Mouse (Mus musculus): ENCODE results near the gene Mgea5. TPM values are rescaled to one million over a fixed set of nuclear protein-coding genes. Genes with fewer than 3 reads are reported as not detected.

Mgea5 gene
- polyA plus RNA-seq, 1 experiment from 2014 or later = 85.0 TPM

DNA sequence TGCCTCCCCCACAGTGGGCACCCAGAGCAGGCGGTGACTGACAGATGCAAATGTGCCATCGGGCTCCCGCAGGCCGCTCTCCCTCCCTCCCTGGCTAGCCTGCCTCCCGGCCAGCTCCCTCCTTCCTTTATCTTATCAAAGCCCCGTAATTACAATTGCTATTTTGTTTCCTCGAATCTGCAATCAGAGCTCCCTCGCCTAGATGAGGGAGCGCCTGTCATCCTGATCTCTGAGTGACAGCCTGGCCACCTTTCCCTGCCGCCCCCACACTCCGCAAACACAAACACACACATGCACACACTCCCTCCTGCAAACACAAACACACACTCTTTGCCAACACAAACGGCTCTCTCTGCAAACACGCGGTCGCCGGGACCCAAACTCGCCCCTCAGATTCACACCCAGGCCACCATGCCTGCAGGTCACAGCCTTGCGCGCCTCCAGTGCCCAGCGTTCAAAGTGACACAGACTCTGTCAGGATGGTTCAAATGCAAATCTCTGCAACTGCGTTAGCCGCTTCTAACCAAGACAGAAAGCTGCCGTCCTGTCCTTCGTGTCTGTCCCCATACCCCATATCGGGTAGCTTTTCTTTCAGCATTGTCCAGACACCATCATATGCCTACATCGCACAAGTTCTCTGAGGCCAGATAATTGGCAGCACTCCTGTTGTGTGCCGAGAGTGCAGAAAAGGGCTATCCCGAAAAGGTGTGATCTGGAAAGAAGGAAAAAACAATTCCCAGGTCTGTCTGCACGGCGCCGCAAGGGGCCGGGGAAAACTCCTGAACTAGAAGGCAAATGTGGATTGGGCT lies 38.1 kb downstream of the Mgea5 start:
- peaks cover 66% of the 10 kb centered on the region for H3K27me3 ChIP-seq
- 2% methylated on average over 32 of the region's 32 CpGs for WGBS
- no peak overlapping the region for H3K9ac ChIP-seq
- H3K4me2 ChIP-seq = peak overlapping the region; percentile 10; the same call in 1 of the 2 replicates
- no peak for ATAC-seq
- H3K9me3 ChIP-seq (replicated peaks) = no peaks in the 10 kb centered on the region
- H3K4me3 ChIP-seq = no peak overlapping the region
- peaks cover 46% of the 10 kb centered on the region for H3K4me1 ChIP-seq
- H3K36me3 ChIP-seq (ENCODE audit: poor library complexity, severe bottlenecking) = no peaks in the 10 kb centered on the region
- no peak overlapping the region for H3K27ac ChIP-seq

DNA sequence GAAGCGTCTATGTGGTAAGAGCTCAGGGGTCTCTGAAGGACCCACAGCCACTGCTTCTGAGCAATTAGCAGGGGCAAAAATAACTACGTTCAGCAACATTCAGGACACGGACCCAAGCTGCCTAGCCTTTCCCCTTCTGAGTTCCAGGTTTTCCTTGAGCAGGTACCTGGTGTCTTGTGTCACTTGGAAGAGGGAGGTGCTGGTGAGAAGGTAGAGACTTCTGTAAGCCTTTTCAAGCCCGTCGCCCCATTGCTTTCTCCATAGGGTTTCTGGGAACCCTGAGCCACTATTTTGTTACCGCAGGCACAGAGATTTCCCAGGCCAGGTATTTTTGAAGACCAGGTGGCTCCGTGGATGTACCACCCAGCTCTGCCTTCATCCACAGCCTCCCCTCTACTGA lies 40.0 kb downstream of the Mgea5 start:
- Histone ChIP-seq H3K36me3 (ENCODE audit: poor library complexity, severe bottlenecking) (no peaks in the 10 kb centered on the region), H3K27me3 (peaks cover 84% of the 10 kb centered on the region), H3K4me1 (peaks cover 38% of the 10 kb centered on the region), H3K9ac (no peak overlapping the region), H3K4me2 (0 out of 2 replicates have a peak overlapping the region, but pooled peaks have one; percentile 70), H3K4me3 (no peak overlapping the region), H3K9me3 (replicated peaks) (no peaks in the 10 kb centered on the region), H3K27ac (no peak overlapping the region)
- WGBS = 13% methylated on average over 7 of the region's 7 CpGs
- ATAC-seq = no peak

DNA sequence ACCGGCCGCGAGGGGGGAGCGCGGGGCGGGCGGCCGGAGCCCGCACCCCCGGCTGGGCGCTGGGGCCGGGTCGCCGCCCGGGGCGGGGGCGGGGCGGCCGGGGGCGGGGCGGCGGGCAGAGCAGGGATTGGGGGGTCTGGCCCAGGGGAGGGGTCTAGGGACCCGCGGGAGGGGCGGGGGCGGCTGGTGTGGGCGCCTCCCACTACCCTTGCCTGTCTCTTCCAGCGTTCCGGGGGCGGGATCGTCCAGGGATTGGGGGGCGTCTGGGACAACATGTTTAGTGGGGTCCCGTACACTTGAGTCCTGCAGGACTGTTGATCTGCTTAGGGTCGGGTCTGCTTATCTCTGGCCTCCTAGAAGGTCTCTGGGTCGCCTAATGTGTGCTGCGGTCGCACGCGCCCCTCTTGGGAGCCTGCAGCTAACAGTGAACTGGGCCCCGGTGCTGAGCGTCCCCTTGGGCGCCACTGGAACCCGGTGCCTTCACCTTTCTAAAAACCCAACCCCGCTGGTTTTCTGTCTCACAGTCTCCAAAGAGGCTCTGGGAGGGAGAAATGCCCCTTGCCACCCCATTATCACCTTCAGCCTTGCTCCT lies 40.6 kb downstream of the Mgea5 start:
- WGBS = 2% methylated on average over 17 of the region's 44 CpGs
- H3K9me3 ChIP-seq (replicated peaks) = no peaks in the 10 kb centered on the region
- H3K9ac ChIP-seq = no peak overlapping the region
- H3K4me3 ChIP-seq = peak overlapping the region; percentile 42
- no peak for ATAC-seq
- no peaks in the 10 kb centered on the region for H3K36me3 ChIP-seq (ENCODE audit: poor library complexity, severe bottlenecking)
- H3K27me3 ChIP-seq = peaks cover 89% of the 10 kb centered on the region
- H3K27ac ChIP-seq = no peak overlapping the region
- H3K4me1 ChIP-seq = peaks cover 33% of the 10 kb centered on the region
- H3K4me2 ChIP-seq = peak overlapping the region; percentile 70

DNA sequence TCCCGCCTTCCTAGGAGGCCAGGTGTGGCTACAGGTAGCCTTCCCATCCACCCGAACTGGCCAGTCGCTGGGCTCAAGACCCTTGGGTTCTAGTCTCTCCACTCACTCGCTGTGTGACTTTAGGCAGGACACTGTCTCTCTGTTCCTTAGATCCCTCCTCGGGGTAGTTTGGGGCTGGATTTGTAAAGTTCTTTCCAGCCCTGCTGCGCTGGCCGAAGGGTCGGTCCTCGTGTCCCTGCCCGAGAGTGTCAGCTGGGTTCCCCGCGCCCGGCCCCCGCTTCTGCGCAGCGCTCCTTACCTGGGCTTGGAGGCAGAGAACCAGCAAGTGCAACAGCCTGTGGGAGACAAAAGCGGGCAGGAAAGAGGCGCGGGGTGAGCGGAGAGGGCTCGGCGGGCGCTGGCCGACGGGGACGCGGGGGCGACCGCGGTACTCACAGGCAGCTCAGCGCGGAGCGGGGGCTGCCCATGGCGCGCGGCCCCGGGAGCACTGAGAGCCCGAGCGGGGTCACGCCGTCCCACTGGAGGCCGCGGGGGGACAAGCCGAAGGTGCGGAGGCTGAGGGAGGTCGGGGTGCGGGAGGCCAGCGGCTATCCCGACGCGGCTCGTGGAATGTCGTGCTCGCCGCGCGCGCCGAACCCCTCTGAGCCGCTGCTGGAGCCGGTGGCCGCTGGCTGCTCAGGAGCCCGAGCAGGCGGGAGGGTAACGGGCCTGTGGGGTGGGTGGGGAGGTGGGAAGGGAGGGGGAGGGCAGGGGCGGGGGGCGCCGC lies 41.2 kb downstream of the Mgea5 start, which contains the start of gene Fgf8:
Gene Fgf8 (minus strand): TSS at position 698 of the 766 bp plus-strand sequence.
- H3K4me3 ChIP-seq = peak within 1 kb of the TSS; percentile 42
- H3K27ac ChIP-seq = no peak within 1 kb of the TSS
- under 1% methylated on average over 39 of the region's 68 CpGs for WGBS
- H3K9me3 ChIP-seq (replicated peaks) = no peaks in the 10 kb centered on the region
- H3K4me1 ChIP-seq = peaks cover 34% of the 10 kb centered on the region
- peak within 1 kb of the TSS; percentile 70 for H3K4me2 ChIP-seq
- peak within 1 kb of the TSS; percentile 51 for H3K9ac ChIP-seq
- ATAC-seq = no peak
- peaks cover 96% of the 10 kb centered on the region for H3K27me3 ChIP-seq
- H3K36me3 ChIP-seq (ENCODE audit: poor library complexity, severe bottlenecking) = no peaks in the 10 kb centered on the region

DNA sequence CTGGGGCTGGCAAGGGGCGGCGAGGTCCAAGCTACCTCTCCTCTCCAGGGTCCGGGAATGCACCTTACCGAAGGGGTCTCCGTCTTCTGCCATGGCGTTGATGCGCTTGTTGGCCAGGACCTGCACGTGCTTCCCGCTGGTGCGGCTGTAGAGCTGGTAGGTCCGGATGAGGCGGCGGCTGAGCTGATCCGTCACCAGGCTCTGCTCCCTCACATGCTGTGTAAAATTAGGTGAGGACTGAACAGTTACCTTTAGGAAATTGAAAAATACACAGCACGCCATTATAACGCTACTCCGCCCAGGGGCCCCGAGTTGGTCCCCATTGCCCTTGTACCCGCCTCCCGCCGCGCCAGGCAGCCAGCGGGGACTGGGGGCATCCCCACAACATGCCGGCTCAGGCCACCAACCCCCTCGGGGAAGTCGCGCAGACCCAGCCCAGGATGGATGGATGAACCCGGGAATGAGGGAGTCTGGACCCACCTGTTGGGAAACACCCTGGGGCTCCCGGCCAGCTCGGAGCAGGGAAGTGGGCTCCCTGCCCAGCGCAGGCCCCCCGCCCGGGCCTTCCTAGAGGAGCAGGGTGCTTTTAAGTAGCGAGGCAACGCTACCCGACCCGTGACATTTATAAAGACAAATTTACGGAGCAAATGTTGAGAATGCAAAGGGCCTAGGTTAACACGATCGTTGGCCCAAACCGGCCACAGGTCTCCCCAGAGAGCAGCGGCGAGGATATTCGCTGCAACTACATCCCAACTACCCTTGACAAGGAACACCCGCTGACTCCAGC lies 42.0 kb downstream of the Mgea5 start:
- H3K9ac ChIP-seq = no peak overlapping the region
- H3K27me3 ChIP-seq = peaks cover 99% of the 10 kb centered on the region
- H3K4me3 ChIP-seq = peak overlapping the region; percentile 42
- WGBS = 1% methylated on average over 45 of the region's 45 CpGs
- no peak for ATAC-seq
- H3K27ac ChIP-seq = no peak overlapping the region
- H3K9me3 ChIP-seq (replicated peaks) = no peaks in the 10 kb centered on the region
- peak overlapping the region; percentile 70 for H3K4me2 ChIP-seq
- peaks cover 41% of the 10 kb centered on the region for H3K4me1 ChIP-seq
- H3K36me3 ChIP-seq (ENCODE audit: poor library complexity, severe bottlenecking) = no peaks in the 10 kb centered on the region

DNA sequence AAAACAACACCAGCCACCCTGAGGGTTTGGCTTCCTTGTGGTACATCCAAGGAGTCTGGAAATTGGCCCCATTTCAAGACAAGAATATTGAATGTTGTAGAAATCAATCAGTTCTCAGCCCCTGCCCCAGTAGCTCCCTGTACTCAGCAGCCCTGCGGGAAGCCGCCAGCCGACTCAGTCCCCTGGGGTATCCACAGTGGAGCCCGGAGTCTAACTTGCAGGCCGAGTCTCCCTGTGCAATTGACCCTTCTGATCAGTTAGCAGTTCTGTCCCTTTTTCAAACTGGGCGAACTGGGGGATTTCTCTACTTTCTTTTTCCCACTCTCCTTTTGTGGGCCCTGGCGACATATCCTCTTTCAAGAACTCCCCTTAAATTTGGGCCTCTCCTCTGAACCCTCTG lies 42.8 kb downstream of the Mgea5 start:
- Histone ChIP-seq H3K4me2 (no peak overlapping the region), H3K27me3 (peaks cover 99% of the 10 kb centered on the region), H3K9me3 (replicated peaks) (no peaks in the 10 kb centered on the region), H3K36me3 (ENCODE audit: poor library complexity, severe bottlenecking) (no peaks in the 10 kb centered on the region), H3K4me3 (no peak overlapping the region), H3K9ac (no peak overlapping the region), H3K27ac (no peak overlapping the region), H3K4me1 (peaks cover 37% of the 10 kb centered on the region)
- 2% methylated on average over 7 of the region's 7 CpGs for WGBS
- ATAC-seq = no peak

DNA sequence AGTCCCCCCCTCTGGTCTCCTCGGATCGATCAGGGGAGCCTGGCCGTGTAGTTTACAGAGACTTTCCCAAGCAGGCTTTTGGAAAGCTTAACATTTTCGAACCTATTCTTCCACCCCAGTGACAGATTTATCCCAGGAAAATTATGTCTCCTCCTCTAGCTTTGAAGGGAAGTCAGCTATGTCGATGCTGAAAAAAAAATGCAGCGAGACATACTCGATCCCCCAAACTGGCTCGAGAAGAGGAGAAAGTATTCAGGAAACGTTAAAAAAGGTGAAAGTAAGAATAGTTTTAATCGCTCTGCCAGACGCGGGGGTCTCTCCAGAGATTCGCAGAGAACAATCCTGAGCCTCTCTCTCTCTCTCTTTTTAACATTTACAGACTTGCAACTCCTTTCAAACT lies 43.4 kb downstream of the Mgea5 start:
- no peaks in the 10 kb centered on the region for H3K36me3 ChIP-seq (ENCODE audit: poor library complexity, severe bottlenecking)
- WGBS = 3% methylated on average over 13 of the region's 13 CpGs
- no peak overlapping the region for H3K4me2 ChIP-seq
- peaks cover 99% of the 10 kb centered on the region for H3K27me3 ChIP-seq
- no peaks in the 10 kb centered on the region for H3K9me3 ChIP-seq (replicated peaks)
- H3K4me1 ChIP-seq = peaks cover 35% of the 10 kb centered on the region
- ATAC-seq = no peak
- H3K4me3 ChIP-seq = no peak overlapping the region
- H3K27ac ChIP-seq = no peak overlapping the region
- no peak overlapping the region for H3K9ac ChIP-seq

DNA sequence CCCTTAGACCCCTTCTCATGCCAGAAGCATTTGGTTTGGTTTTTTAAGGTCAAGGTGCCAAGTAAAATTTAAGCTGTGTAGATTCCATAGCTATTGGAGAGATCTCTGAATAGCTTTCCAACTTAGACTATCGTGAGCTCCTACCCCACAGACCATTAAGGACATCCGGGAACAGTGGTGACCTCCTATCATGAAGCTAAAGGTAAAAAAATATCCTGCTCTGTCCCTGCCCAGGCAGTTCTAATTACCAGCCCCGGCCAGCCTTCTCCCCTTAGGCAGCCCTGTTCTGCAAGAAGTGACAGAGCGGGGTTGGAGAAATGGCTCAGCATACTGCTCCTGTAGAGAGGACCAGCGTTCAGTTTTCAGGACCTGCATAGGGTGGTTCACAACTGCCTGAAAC lies 45.1 kb downstream of the Mgea5 start:
- Histone ChIP-seq H3K9ac (no peak overlapping the region), H3K36me3 (ENCODE audit: poor library complexity, severe bottlenecking) (no peaks in the 10 kb centered on the region), H3K27ac (no peak overlapping the region), H3K4me3 (no peak overlapping the region), H3K4me1 (peaks cover 35% of the 10 kb centered on the region), H3K9me3 (replicated peaks) (no peaks in the 10 kb centered on the region), H3K4me2 (no peak overlapping the region), H3K27me3 (peaks cover 99% of the 10 kb centered on the region)
- no peak for ATAC-seq
- 55% methylated on average over 5 of the region's 5 CpGs for WGBS

DNA sequence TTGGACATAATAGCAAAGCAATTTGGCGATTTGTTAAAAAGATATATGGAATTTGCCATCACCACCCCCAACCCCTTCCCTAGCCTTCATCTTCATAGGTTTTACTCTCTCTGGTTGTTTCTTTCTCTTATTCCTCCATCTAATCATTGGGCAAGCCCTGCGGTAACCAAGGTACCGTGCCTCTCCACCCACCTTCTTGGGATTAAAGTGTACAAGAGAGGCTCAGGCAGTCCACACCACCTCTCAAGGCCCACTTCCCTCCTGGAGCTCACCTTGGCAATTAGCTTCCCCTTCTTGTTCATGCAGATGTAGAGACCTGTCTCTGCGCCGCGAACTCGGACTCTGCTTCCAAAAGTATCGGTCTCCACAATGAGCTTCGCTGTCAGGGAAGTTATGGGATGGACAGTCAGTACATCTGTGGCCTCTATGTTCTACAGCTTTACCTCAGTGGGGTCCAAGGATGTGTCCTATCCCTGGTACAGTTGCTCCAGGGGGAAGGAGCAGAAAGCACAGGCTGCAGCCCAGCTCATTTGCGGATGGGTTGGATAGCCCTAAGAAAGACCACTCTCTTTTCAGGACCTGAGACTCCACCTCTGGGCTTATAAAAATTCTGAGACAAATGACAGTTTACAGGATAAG lies 45.7 kb downstream of the Mgea5 start:
- H3K4me1 ChIP-seq = peaks cover 30% of the 10 kb centered on the region
- H3K9ac ChIP-seq = no peak overlapping the region
- 51% methylated on average over 10 of the region's 10 CpGs for WGBS
- no peaks in the 10 kb centered on the region for H3K9me3 ChIP-seq (replicated peaks)
- no peak for ATAC-seq
- H3K27ac ChIP-seq = no peak overlapping the region
- peaks cover 99% of the 10 kb centered on the region for H3K27me3 ChIP-seq
- no peaks in the 10 kb centered on the region for H3K36me3 ChIP-seq (ENCODE audit: poor library complexity, severe bottlenecking)
- H3K4me2 ChIP-seq = no peak overlapping the region
- no peak overlapping the region for H3K4me3 ChIP-seq

DNA sequence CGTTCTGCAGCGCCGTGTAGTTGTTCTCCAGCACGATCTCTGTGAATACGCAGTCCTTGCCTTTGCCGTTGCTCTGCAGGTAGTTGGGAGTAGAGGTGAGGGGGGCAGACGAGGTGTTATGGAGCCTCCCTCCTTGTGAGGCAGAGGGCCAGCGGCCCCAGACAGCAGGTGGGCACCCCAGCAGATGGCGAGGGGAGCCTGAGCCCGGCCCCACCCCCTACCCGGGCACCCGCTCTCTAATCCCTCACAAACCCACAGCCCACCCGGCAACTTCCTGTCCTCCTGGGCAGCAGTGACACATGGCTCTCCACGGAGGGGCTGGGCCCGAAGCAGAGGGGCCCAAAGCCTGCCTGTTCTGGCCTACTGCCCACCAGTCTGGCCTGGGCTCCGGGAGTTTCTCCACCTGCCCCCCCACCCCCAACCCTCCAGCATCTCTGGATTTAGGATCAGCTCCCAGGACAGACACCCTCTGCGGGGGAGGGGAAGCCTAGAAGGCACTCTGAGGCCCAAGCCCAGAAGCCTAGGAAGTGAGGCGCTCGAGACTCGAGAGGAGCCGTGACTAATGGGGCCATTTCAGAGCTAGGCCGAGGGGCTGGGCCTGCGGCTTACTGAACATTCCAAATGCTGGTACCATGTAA lies 46.3 kb downstream of the Mgea5 start:
- Histone ChIP-seq H3K4me2 (peak overlapping the region; percentile 60), H3K27ac (no peak overlapping the region), H3K4me3 (peak overlapping the region; percentile 29), H3K4me1 (peaks cover 25% of the 10 kb centered on the region), H3K27me3 (peaks cover 99% of the 10 kb centered on the region), H3K9ac (peak overlapping the region; percentile 2; the same call in 1 of the 2 replicates), H3K9me3 (replicated peaks) (no peaks in the 10 kb centered on the region), H3K36me3 (ENCODE audit: poor library complexity, severe bottlenecking) (no peaks in the 10 kb centered on the region)
- 9% methylated on average over 23 of the region's 23 CpGs for WGBS
- 0 out of 2 replicates have a peak, but pooled peaks have one; percentile 33 for ATAC-seq

DNA sequence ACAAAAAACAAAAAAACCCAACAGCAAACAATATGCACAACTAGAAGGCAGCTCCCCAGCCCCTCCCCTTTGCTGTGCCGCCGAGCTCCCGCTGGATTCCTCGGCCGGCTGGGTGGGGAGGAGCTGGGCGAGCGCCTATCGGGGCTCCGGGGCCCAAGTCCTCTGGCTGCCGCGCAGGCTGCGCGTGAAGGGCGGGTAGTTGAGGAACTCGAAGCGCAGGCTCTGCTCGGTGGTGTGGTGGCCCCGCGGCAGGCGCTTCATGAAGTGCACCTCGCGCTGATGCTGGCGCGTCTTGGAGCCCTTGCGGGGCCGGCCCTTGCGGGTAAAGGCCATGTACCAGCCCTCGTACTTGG lies 46.8 kb downstream of the Mgea5 start:
- H3K27me3 ChIP-seq = peaks cover 98% of the 10 kb centered on the region
- no peaks in the 10 kb centered on the region for H3K36me3 ChIP-seq (ENCODE audit: poor library complexity, severe bottlenecking)
- H3K4me3 ChIP-seq = peak overlapping the region; percentile 29
- no peak overlapping the region for H3K27ac ChIP-seq
- H3K9ac ChIP-seq = peak overlapping the region; percentile 2; the same call in 1 of the 2 replicates
- WGBS = 2% methylated on average over 28 of the region's 28 CpGs
- ATAC-seq = peak; percentile 50; the same call in 1 of the 2 replicates
- peak overlapping the region; percentile 60 for H3K4me2 ChIP-seq
- H3K4me1 ChIP-seq = peaks cover 20% of the 10 kb centered on the region
- H3K9me3 ChIP-seq (replicated peaks) = no peaks in the 10 kb centered on the region
